Mouse (Mus musculus): Measurements from ENCODE around the gene Kif12. TPM values are rescaled to one million over a fixed set of nuclear protein-coding genes. Genes with fewer than 3 reads are reported as not detected.

Gene Kif12
- total RNA-seq, 1 experiment = not detected

DNA sequence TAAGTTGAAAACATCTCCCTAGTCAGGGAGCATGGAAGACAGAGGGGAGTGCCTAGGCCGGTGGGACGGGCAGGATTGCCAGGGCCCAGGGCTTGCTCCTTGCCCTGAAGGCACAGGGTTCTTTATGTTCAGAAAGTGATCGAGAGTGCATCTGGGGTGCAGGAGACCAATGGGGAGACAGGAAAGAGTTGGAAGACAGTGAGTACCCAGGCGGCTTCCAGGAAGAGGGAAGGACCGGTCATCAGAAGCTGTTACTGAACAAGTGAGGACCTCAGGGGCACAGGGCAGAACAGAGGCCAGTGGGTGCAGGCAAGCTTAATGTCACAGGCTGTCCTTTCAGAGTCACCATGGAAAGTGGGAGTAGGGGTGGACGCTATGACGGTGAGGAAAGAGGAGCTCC is 13.7 kb downstream of the Kif12 start:
- Histone ChIP-seq H3K9me3 (ENCODE audit: control insufficient read depth, insufficient read depth, low read depth, low read length) (no peaks in the 10 kb centered on the region), H3K36me3 (ENCODE audit: control insufficient read depth, insufficient read depth, low read length, poor library complexity, severe bottlenecking) (no peaks in the 10 kb centered on the region), H3K4me3 (ENCODE audit: insufficient read depth in 1 of 2, low read depth in 1 of 2, low read length in 2 of 2, poor library complexity in 1 of 2, severe bottlenecking in 1 of 2) (no peak overlapping the region), H3K9ac (ENCODE audit: insufficient read depth, low read depth, low read length, poor library complexity, severe bottlenecking) (no peak overlapping the region), H3K4me1 (ENCODE audit: control insufficient read depth in 2 of 2, insufficient read depth in 2 of 2, low read length in 2 of 2, poor library complexity in 1 of 2) (no peaks in the 10 kb centered on the region), H3K27ac (ENCODE audit: insufficient read depth, low read depth, low read length, poor library complexity, severe bottlenecking) (no peak overlapping the region)
- DNase-seq (ENCODE audit: low read depth, low spot score) = no peak
- TF ChIP-seq CHD2 (IDR thresholded peaks at IDR 0.05; ENCODE audit: low read depth, low read length) = no peak
- TF ChIP-seq ZC3H11A (IDR thresholded peaks at IDR 0.05; ENCODE audit: borderline replicate concordance, low read depth, low read length) = no peak
- no peak for TF ChIP-seq HCFC1 (IDR thresholded peaks at IDR 0.05; ENCODE audit: borderline replicate concordance, insufficient read depth, low read length)
- TF ChIP-seq MAFK (IDR thresholded peaks at IDR 0.05; ENCODE audit: insufficient read depth, low read depth, low read length) = no peak
- TF ChIP-seq ZNF384 (IDR thresholded peaks at IDR 0.05; ENCODE audit: low read depth, low read length) = no peak
- in situ Hi-C loops (cut with MboI; ENCODE audit: low sequenced_read_pairs in 2 of 2, unreplicated experiment in 2 of 2) = loop anchor here in 1 of 2 experiments (5.0 kb wide), 1 partner anchor 159 kb away; no protein-coding TSS in a partner anchor

DNA sequence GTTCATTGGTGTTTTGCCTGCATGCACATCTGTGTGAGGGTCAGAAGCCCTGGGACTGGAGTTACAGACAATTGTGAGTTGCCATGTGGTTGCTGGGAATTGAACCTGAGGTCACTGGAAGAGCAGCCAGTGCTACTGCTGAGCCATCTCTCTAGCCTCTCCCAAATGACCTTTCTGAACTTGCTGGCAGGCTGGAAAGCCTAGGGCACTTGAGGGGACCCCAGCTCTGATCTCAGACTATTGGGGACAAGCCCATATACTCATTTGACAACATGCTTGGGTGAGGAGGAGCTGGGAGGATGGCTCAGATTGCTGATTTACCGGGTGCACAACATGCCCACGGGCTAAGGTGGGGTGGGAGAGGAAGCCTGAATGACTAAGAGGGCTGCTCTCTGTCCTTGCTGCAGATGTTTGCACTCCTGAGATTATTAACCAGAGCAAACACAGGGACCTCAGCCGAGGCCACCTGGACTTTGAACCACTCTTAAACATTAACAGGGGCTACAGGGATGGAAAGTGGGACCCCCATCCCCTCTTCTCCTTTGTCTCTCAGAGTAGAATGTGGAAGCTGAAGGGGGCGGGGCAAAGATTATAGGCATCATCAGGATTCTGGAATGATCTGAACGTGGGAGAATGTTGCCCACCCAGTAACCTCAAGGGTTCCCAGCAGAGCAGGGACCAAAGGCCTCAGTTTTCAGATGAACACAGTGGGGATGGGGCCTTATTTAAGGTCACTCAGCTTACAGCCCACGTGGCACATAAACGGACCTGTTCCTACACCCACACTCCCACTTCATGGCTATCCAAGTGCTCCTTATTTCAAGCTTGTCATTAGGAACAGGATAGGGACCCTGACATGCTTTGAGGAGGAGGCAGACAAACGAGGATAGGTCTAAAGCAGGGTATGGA is 15.0 kb downstream of the Kif12 start:
- in situ Hi-C loops (cut with MboI; ENCODE audit: low sequenced_read_pairs in 2 of 2, unreplicated experiment in 2 of 2) = loop anchor here in 1 of 2 experiments (5.0 kb wide), 1 partner anchor 160 kb away; no protein-coding TSS in a partner anchor
- Histone ChIP-seq H3K27ac (ENCODE audit: insufficient read depth, low read depth, low read length, poor library complexity, severe bottlenecking) (no peak overlapping the region), H3K36me3 (ENCODE audit: control insufficient read depth, insufficient read depth, low read length, poor library complexity, severe bottlenecking) (no peaks in the 10 kb centered on the region), H3K9ac (ENCODE audit: insufficient read depth, low read depth, low read length, poor library complexity, severe bottlenecking) (no peak overlapping the region), H3K9me3 (ENCODE audit: control insufficient read depth, insufficient read depth, low read depth, low read length) (no peaks in the 10 kb centered on the region), H3K4me3 (ENCODE audit: insufficient read depth in 1 of 2, low read depth in 1 of 2, low read length in 2 of 2, poor library complexity in 1 of 2, severe bottlenecking in 1 of 2) (no peak overlapping the region), H3K4me1 (ENCODE audit: control insufficient read depth in 2 of 2, insufficient read depth in 2 of 2, low read length in 2 of 2, poor library complexity in 1 of 2) (no peaks in the 10 kb centered on the region)
- TF ChIP-seq ZC3H11A (IDR thresholded peaks at IDR 0.05; ENCODE audit: borderline replicate concordance, low read depth, low read length) (no peak), MAFK (IDR thresholded peaks at IDR 0.05; ENCODE audit: insufficient read depth, low read depth, low read length) (no peak), HCFC1 (IDR thresholded peaks at IDR 0.05; ENCODE audit: borderline replicate concordance, insufficient read depth, low read length) (no peak), CHD2 (IDR thresholded peaks at IDR 0.05; ENCODE audit: low read depth, low read length) (no peak), ZNF384 (IDR thresholded peaks at IDR 0.05; ENCODE audit: low read depth, low read length) (no peak)
- no peak for DNase-seq (ENCODE audit: low read depth, low spot score)

DNA sequence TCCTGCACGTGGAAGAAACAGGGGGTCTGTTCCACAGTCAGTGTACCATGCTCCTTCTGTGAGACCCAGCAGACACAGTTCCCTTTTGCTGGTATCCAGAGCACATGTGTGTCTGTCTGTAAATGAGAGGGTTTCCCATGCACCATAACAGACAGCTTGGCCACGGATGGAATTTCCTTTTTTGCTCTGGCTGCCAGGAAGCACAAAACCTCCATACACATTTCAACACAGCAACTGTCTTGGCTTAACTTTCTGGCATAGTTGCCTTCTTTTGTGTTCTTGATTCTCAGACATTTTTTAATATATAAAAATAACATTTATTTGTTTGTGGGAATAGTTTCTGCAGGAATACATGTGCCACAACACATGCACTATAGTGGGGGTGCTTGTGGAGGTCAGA is 16.3 kb downstream of the Kif12 start:
- TF ChIP-seq HCFC1 (IDR thresholded peaks at IDR 0.05; ENCODE audit: borderline replicate concordance, insufficient read depth, low read length) = no peak
- no peak for TF ChIP-seq ZC3H11A (IDR thresholded peaks at IDR 0.05; ENCODE audit: borderline replicate concordance, low read depth, low read length)
- TF ChIP-seq ZNF384 (IDR thresholded peaks at IDR 0.05; ENCODE audit: low read depth, low read length) = no peak
- no peak for TF ChIP-seq CHD2 (IDR thresholded peaks at IDR 0.05; ENCODE audit: low read depth, low read length)
- TF ChIP-seq MAFK (IDR thresholded peaks at IDR 0.05; ENCODE audit: insufficient read depth, low read depth, low read length) = no peak
- Histone ChIP-seq H3K4me1 (ENCODE audit: control insufficient read depth in 2 of 2, insufficient read depth in 2 of 2, low read length in 2 of 2, poor library complexity in 1 of 2) (no peaks in the 10 kb centered on the region), H3K4me3 (ENCODE audit: insufficient read depth in 1 of 2, low read depth in 1 of 2, low read length in 2 of 2, poor library complexity in 1 of 2, severe bottlenecking in 1 of 2) (no peak overlapping the region), H3K36me3 (ENCODE audit: control insufficient read depth, insufficient read depth, low read length, poor library complexity, severe bottlenecking) (no peaks in the 10 kb centered on the region), H3K9me3 (ENCODE audit: control insufficient read depth, insufficient read depth, low read depth, low read length) (no peaks in the 10 kb centered on the region), H3K27ac (ENCODE audit: insufficient read depth, low read depth, low read length, poor library complexity, severe bottlenecking) (no peak overlapping the region), H3K9ac (ENCODE audit: insufficient read depth, low read depth, low read length, poor library complexity, severe bottlenecking) (no peak overlapping the region)
- in situ Hi-C loops (cut with MboI; ENCODE audit: low sequenced_read_pairs in 2 of 2, unreplicated experiment in 2 of 2) = loop anchor here in 1 of 2 experiments (5.0 kb wide), 1 partner anchor 162 kb away; no protein-coding TSS in a partner anchor
- no peak for DNase-seq (ENCODE audit: low read depth, low spot score)

DNA sequence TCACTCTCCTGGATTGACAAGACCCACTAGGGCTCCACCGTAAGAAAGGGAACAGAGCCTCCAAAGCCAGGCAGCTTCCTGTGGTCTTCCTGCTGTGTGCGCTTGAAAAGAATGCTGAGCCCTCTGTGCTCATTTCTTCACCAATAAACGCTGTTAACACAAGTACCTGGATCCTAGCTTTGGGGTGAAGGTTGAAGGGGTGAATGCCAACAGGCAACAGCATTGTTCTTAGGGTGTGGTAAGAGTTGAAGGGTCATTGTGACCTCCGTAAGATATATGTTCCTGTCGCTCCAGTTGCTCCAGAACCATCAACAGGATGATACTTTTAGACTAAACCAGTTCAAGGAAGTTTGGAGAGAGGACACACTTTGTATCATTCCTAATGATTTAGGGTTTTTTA is 17.2 kb downstream of the Kif12 start, which contains the start of gene Ambp:
Gene Ambp (minus strand): TSS at position 101 of the 400 bp plus-strand sequence.
- H3K36me3 ChIP-seq (ENCODE audit: control insufficient read depth, insufficient read depth, low read length, poor library complexity, severe bottlenecking) = no peaks in the 10 kb centered on the region
- TF ChIP-seq HCFC1 (IDR thresholded peaks at IDR 0.05; ENCODE audit: borderline replicate concordance, insufficient read depth, low read length) = no peak
- TF ChIP-seq ZC3H11A (IDR thresholded peaks at IDR 0.05; ENCODE audit: borderline replicate concordance, low read depth, low read length) = no peak
- TF ChIP-seq CHD2 (IDR thresholded peaks at IDR 0.05; ENCODE audit: low read depth, low read length) = no peak
- no peak for TF ChIP-seq ZNF384 (IDR thresholded peaks at IDR 0.05; ENCODE audit: low read depth, low read length)
- TF ChIP-seq MAFK (IDR thresholded peaks at IDR 0.05; ENCODE audit: insufficient read depth, low read depth, low read length) = no peak
- no peaks in the 10 kb centered on the region for H3K4me1 ChIP-seq (ENCODE audit: control insufficient read depth in 2 of 2, insufficient read depth in 2 of 2, low read length in 2 of 2, poor library complexity in 1 of 2)
- H3K9ac ChIP-seq (ENCODE audit: insufficient read depth, low read depth, low read length, poor library complexity, severe bottlenecking) = no peak within 1 kb of the TSS
- in situ Hi-C loops (cut with MboI; ENCODE audit: low sequenced_read_pairs in 2 of 2, unreplicated experiment in 2 of 2) = loop anchor here in 1 of 2 experiments (5.0 kb wide), 1 partner anchor 163 kb away; no protein-coding TSS in a partner anchor
- no peaks in the 10 kb centered on the region for H3K9me3 ChIP-seq (ENCODE audit: control insufficient read depth, insufficient read depth, low read depth, low read length)
- no peak for DNase-seq (ENCODE audit: low read depth, low spot score)
- no peak within 1 kb of the TSS for H3K27ac ChIP-seq (ENCODE audit: insufficient read depth, low read depth, low read length, poor library complexity, severe bottlenecking)
- no peak within 1 kb of the TSS for H3K4me3 ChIP-seq (ENCODE audit: insufficient read depth in 1 of 2, low read depth in 1 of 2, low read length in 2 of 2, poor library complexity in 1 of 2, severe bottlenecking in 1 of 2)
